Mouse (Mus musculus): ENCODE results near the gene Pglyrp4.
"Not testable (repeated sequence)": the region's sequence is repeated elsewhere in the genome, so short reads cannot be mapped to it uniquely, and the experiment has no call there.

The Pglyrp4 gene

GRCm38 (mm10) chr3:90726606-90727005 is at the start of gene Pglyrp4:
Gene Pglyrp4 (plus strand): TSS chr3:90726906.
- DNase-seq (ENCODE audit: low spot score in 2 of 2), result no peak

- no peak for DNase-seq (ENCODE audit: low spot score in 2 of 2)
Observed at GRCm38 (mm10) chr3:90678656-90679055, 48.0 kb upstream of the Pglyrp4 start.

- DNase-seq (ENCODE audit: low spot score in 2 of 2), result no peak
Observed at GRCm38 (mm10) chr3:90683929-90684328, 42.8 kb upstream of the Pglyrp4 start.

GRCm38 (mm10) chr3:90686835-90687234 is 39.9 kb upstream of the Pglyrp4 start:
- no peak for DNase-seq (ENCODE audit: low spot score in 2 of 2)

- DNase-seq (ENCODE audit: low spot score in 2 of 2), result no peak
Observed at GRCm38 (mm10) chr3:90693496-90693895, 33.2 kb upstream of the Pglyrp4 start.

GRCm38 (mm10) chr3:90695613-90696012 is 31.1 kb upstream of the Pglyrp4 start, which contains the start of gene S100a9:
Gene S100a9 (minus strand): TSS chr3:90695721.
- DNase-seq (ENCODE audit: low spot score in 2 of 2), result no peak

GRCm38 (mm10) chr3:90702244-90702643 is 24.5 kb upstream of the Pglyrp4 start:
- DNase-seq (ENCODE audit: low spot score in 2 of 2), result no peak

- no peak for DNase-seq (ENCODE audit: low spot score in 2 of 2)
Observed at GRCm38 (mm10) chr3:90708523-90709202, 18.0 kb upstream of the Pglyrp4 start.

- peak; percentile 57 to 89 for DNase-seq (ENCODE audit: low spot score in 2 of 2)
Observed at GRCm38 (mm10) chr3:90709591-90710460, 16.9 kb upstream of the Pglyrp4 start.

- no peak for DNase-seq (ENCODE audit: low spot score in 2 of 2)
Observed at GRCm38 (mm10) chr3:90749658-90750057, 23.0 kb downstream of the Pglyrp4 start.

- DNase-seq (ENCODE audit: low spot score in 2 of 2), result not testable (repeated sequence)
Observed at GRCm38 (mm10) chr3:90777776-90778175, 51.1 kb downstream of the Pglyrp4 start, which contains the start of gene Gm5849. Gene Gm5849 (minus strand): TSS chr3:90777876.

Data from urinary bladder, postnatal 4 days (tissue).